Mouse (Mus musculus) stomach, embryonic 15.5 days (tissue): ENCODE data around the gene Rps23. TPM values are rescaled to one million over a fixed set of nuclear protein-coding genes. Genes with fewer than 3 reads are reported as not detected.

Experiments
- polyA plus RNA-seq: library from polyadenylated mRNA; unstranded; fragments of >200 nt; fragmentation: Nextera tagmentation; extraction: Ambion mirVana; gene quantifications from 2 replicates; pipeline ENCODE4 v1.2.1, GENCODE M21; 2015

Gene Rps23
- polyA plus RNA-seq, 1 experiment from 2014 or later = 210 TPM

Other genes starting within 250 kb of the Rps23 start
- not detected in 2 replicates for gene Atp6ap1l, start 17.6 kb upstream of the Rps23 start, polyA plus RNA-seq